25 mouse cellular contexts compared by ENCODE assay signal in the genomic region with DNA sequence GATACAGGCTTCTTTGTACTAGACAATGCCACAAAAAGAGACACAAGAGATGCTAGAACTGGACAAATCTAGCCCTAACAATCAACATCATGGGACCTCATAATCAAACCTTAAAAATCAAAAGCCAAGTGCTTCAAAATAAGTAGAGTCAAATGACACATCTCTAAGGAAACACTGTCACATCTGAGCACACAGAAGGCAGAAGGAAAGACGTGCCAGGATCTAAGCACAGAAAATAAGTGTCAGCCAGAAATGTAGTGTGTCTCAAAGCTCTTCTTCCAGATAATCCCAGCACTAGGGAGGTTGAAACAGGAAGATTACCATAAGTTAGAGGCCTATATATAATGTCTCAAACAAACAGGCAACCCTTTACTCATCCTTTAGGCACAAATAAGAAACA. TPM values are rescaled to one million over a fixed set of nuclear protein-coding genes. Genes with fewer than 3 reads are reported as not detected.
DNase-seq lines count a peak whose midpoint lies in the region; ATAC-seq and TF ChIP-seq lines count a peak whose summit lies in the region.
"Had no signal": no experiment of that assay in that cellular context is flagged by ENCODE, and none has a peak within 500 bp of the region (broad histone marks: within the 10 kb centered on the region; RNA-seq: fewer than 3 reads in every experiment).

No protein-coding gene starts in this region.

- TF ChIP-seq EP300 in liver, postnatal 0 days (IDR thresholded peaks at IDR 0.05; ENCODE audit: low read depth) = no peak

- 63% methylated on average over 1 of the region's 1 CpGs for WGBS in forebrain, embryonic 16.5 days
- WGBS in forebrain, embryonic 12.5 days = 90% methylated on average over 1 of the region's 1 CpGs
- WGBS in liver, postnatal 0 days (ENCODE audit: insufficient replicate concordance) = 59% methylated on average over 1 of the region's 1 CpGs

- no peaks in the 10 kb centered on the region for H3K4me1 ChIP-seq in forebrain, embryonic 16.5 days (replicated peaks; ENCODE audit: control insufficient read depth, insufficient read depth, low read length)
- H3K4me1 ChIP-seq in forebrain, embryonic 12.5 days = no peaks in the 10 kb centered on the region
- H3K4me1 ChIP-seq in liver, postnatal 0 days (ENCODE audit: insufficient read depth) = no peaks in the 10 kb centered on the region

- DNase-seq in cerebellum, adult 9-11 months = peak; percentile 1
- DNase-seq in cerebellum, adult 11 months = no peak
- peak; percentile 7 to 33 for DNase-seq in layer of hippocampus, adult 2 months (ENCODE audit: low spot score in 2 of 2)
- no peak for DNase-seq in layer of hippocampus, postnatal 10 days (ENCODE audit: low spot score in 2 of 2)
- peak; percentile 15 for DNase-seq in telencephalon, adult 2 months (ENCODE audit: low read depth, low spot score)
- DNase-seq in liver, postnatal 0 days = no peak
- DNase-seq: adrenal gland, adult 8-10 months; adrenal gland, postnatal 14 days; adrenal gland, postnatal 36 days; B cell, adult 2 months; cerebellum, adult 11-12 months; cerebellum, adult 9-10 months; cerebellum, postnatal 14 days; cerebellum, postnatal 36 days; embryo, embryonic 11 days had no signal

- H3K4me3 ChIP-seq in forebrain, embryonic 16.5 days (replicated peaks; ENCODE audit: low read length) = no peak overlapping the region
- no peak overlapping the region for H3K4me3 ChIP-seq in forebrain, embryonic 12.5 days (replicated peaks)
- H3K4me3 ChIP-seq in layer of hippocampus, adult 2 months = no peak overlapping the region
- no peak overlapping the region for H3K4me3 ChIP-seq in liver, postnatal 0 days (ENCODE audit: low read depth, low read length)
- H3K4me3 ChIP-seq: embryonic facial prominence, embryonic 13.5 days; embryonic facial prominence, embryonic 15.5 days; erythroblast, embryonic 14.5 days had no signal

- no peak overlapping the region for H3K27ac ChIP-seq in forebrain, embryonic 16.5 days (ENCODE audit: low read length)
- no peak overlapping the region for H3K27ac ChIP-seq in forebrain, embryonic 12.5 days
- peak overlapping the region; percentile 70 for H3K27ac ChIP-seq in layer of hippocampus, adult 2 months
- no peak overlapping the region for H3K27ac ChIP-seq in liver, postnatal 0 days (ENCODE audit: low read depth)
- H3K27ac ChIP-seq: embryonic facial prominence, embryonic 13.5 days; embryonic facial prominence, embryonic 15.5 days had no signal

- peak; percentile 40; the same call in 1 of the 2 replicates for ATAC-seq in forebrain, embryonic 16.5 days
- no peak for ATAC-seq in forebrain, embryonic 12.5 days (ENCODE audit: low FRiP score)
- no peak for ATAC-seq in liver, postnatal 0 days
- ATAC-seq: activated CD4-positive, CD25-positive, alpha-beta regulatory T cell, adult 4 months; CD4-positive, CD25-positive, alpha-beta regulatory T cell, adult 4 months; Patski had no signal

- no peaks in the 10 kb centered on the region for H3K27me3 ChIP-seq in forebrain, embryonic 16.5 days (replicated peaks; ENCODE audit: control insufficient read depth, insufficient read depth, low read length)
- no peaks in the 10 kb centered on the region for H3K27me3 ChIP-seq in forebrain, embryonic 12.5 days
- H3K27me3 ChIP-seq in liver, postnatal 0 days (ENCODE audit: insufficient read depth, low read length) = no peaks in the 10 kb centered on the region
- H3K27me3 ChIP-seq: CH12.LX; embryonic facial prominence, embryonic 13.5 days; embryonic facial prominence, embryonic 15.5 days; Patski had no signal

- no peak overlapping the region for H3K9ac ChIP-seq in forebrain, embryonic 16.5 days (replicated peaks; ENCODE audit: low read depth, low read length)
- H3K9ac ChIP-seq in forebrain, embryonic 12.5 days = no peak overlapping the region
- no peak overlapping the region for H3K9ac ChIP-seq in liver, postnatal 0 days (replicated peaks)
- H3K9ac ChIP-seq: embryonic facial prominence, embryonic 13.5 days; embryonic facial prominence, embryonic 15.5 days had no signal

- H3K4me2 ChIP-seq in forebrain, embryonic 16.5 days (ENCODE audit: low read length) = no peak overlapping the region
- no peak overlapping the region for H3K4me2 ChIP-seq in forebrain, embryonic 12.5 days
- H3K4me2 ChIP-seq in liver, postnatal 0 days (ENCODE audit: low read depth, low read length) = no peak overlapping the region
- H3K4me2 ChIP-seq: embryonic facial prominence, embryonic 13.5 days; embryonic facial prominence, embryonic 15.5 days had no signal

- no peak for TF ChIP-seq CTCF in layer of hippocampus, adult 2 months (conservative IDR thresholded peaks at IDR 0.05)
- no peak for TF ChIP-seq CTCF in liver, postnatal 0 days (IDR thresholded peaks at IDR 0.05; ENCODE audit: low read depth)

- no peaks in the 10 kb centered on the region for H3K36me3 ChIP-seq in forebrain, embryonic 16.5 days (ENCODE audit: control insufficient read depth, insufficient read depth)
- H3K36me3 ChIP-seq in forebrain, embryonic 12.5 days (replicated peaks) = no peaks in the 10 kb centered on the region
- no peaks in the 10 kb centered on the region for H3K36me3 ChIP-seq in liver, postnatal 0 days (replicated peaks; ENCODE audit: insufficient read depth, low read length)
- H3K36me3 ChIP-seq: embryonic facial prominence, embryonic 13.5 days; G1E had no signal

- H3K9me3 ChIP-seq in forebrain, embryonic 16.5 days (ENCODE audit: control insufficient read depth, low read length) = no peaks in the 10 kb centered on the region
- H3K9me3 ChIP-seq in forebrain, embryonic 12.5 days = no peaks in the 10 kb centered on the region
- no peaks in the 10 kb centered on the region for H3K9me3 ChIP-seq in liver, postnatal 0 days (ENCODE audit: low read length)
- H3K9me3 ChIP-seq: G1E had no signal

RNA-seq across cellular contexts. Expression of a gene that starts 31.9 kb away (rescaled TPM):
- polyA plus RNA-seq in forebrain, embryonic 16.5 days (2015; fragmentation: Nextera tagmentation; extraction: Ambion mirVana) = 0.90 and 1.5 TPM in 2 replicates
- 0.86 and 0.95 TPM in 2 replicates for polyA plus RNA-seq in forebrain, embryonic 12.5 days (2016; fragmentation: Nextera tagmentation; extraction: Ambion mirVana)
- total RNA-seq in layer of hippocampus, adult 2 months (2021) = 10 to 100 TPM; 67.3 to 70.3 TPM
- total RNA-seq in layer of hippocampus, postnatal 10 days (2021) = 10 to 100 TPM; 34.9 to 37.4 TPM
- polyA plus RNA-seq in liver, postnatal 0 days (2015; fragmentation: Nextera tagmentation; extraction: Ambion mirVana) = 8.5 and 9.8 TPM in 2 replicates

Comparison
In these comparisons a context has a peak if more than half of its experiments do, and no peak if none do; other contexts are left out.
1. DNase-seq: peak in cerebellum, adult 9-11 months (single experiment), layer of hippocampus, adult 2 months (2 of 2) and telencephalon, adult 2 months (single experiment); none in cerebellum, adult 11 months (single experiment), layer of hippocampus, postnatal 10 days (0 of 2) and liver, postnatal 0 days (single experiment).